Mouse (Mus musculus): ENCODE data around the gene Speer4d.
"Not testable (repeated sequence)": the region's sequence is repeated elsewhere in the genome, so short reads cannot be mapped to it uniquely, and the experiment has no call there.

GRCm38 (mm10) chr5:15601960-15602359 is 16.9 kb upstream of the Speer4d start:
- not testable (repeated sequence) for TF ChIP-seq EP300, CTCF (IDR thresholded peaks at IDR 0.05; ENCODE audit: low read depth)
